Comparison of ENCODE assay signal across 31 mouse cellular contexts in the genomic region with DNA sequence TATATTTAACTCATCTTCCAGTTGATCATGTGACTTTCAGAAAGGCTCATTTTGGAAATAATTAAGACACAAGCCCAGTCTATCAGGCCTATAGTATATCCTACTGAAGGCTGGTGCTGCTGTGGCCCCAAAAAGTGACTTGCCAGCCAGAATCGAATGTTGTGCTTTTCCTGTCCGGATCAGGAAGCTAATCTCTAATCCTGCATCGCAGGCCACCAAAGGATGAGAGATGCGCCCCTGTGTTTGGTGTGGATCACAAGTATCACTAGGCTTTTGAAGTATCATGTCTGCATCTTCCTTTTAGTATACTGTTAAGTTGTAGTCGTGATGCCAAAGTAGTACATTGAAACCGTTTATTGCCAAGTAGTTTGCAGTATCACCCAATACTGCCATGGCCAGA.
"Had no signal": no experiment of that assay in that cellular context is flagged by ENCODE, and none has a peak within 500 bp of the region (broad histone marks: within the 10 kb centered on the region; RNA-seq: fewer than 3 reads in every experiment).

No protein-coding gene starts in this region.

- H3K9me3 ChIP-seq: limb, embryonic 10.5 days; limb, embryonic 12.5 days; limb, embryonic 13.5 days; limb, embryonic 15.5 days; liver, embryonic 12.5 days; liver, embryonic 13.5 days; liver, embryonic 15.5 days; lung, embryonic 15.5 days; midbrain, embryonic 10.5 days; midbrain, embryonic 12.5 days; midbrain, embryonic 13.5 days; midbrain, embryonic 15.5 days had no signal

- ATAC-seq: liver, embryonic 12.5 days; liver, postnatal 0 days; lung, postnatal 0 days; midbrain, embryonic 13.5 days; midbrain, embryonic 15.5 days; midbrain, embryonic 16.5 days had no signal

- H3K36me3 ChIP-seq: limb, embryonic 12.5 days; liver, embryonic 12.5 days; liver, embryonic 13.5 days; liver, embryonic 15.5 days; lung, embryonic 15.5 days had no signal

- H3K4me2 ChIP-seq: limb, embryonic 12.5 days; limb, embryonic 13.5 days; limb, embryonic 15.5 days; liver, embryonic 11.5 days; liver, embryonic 12.5 days; liver, embryonic 13.5 days; liver, embryonic 15.5 days; lung, embryonic 14.5 days; lung, embryonic 15.5 days; midbrain, embryonic 11.5 days; midbrain, embryonic 12.5 days; midbrain, embryonic 13.5 days; midbrain, embryonic 15.5 days had no signal

- DNase-seq: left cerebral cortex, postnatal 4 days; liver; liver, embryonic 13.5 days; liver, postnatal 0 days; lung, adult 18-20 months; lung, adult 2 months; lung, embryonic 14.5 days; lung, postnatal 10 days; lung, postnatal 14 days; lung, postnatal 36 days; lung, postnatal 4 days; midbrain, embryonic 14.5 days had no signal

- H3K4me3 ChIP-seq: limb, embryonic 10.5 days; limb, embryonic 12.5 days; limb, embryonic 13.5 days; limb, embryonic 15.5 days; liver, embryonic 12.5 days; liver, embryonic 13.5 days; liver, embryonic 15.5 days; lung, embryonic 15.5 days; megakaryocyte, embryonic 14.5 days; midbrain, embryonic 10.5 days; midbrain, embryonic 12.5 days; midbrain, embryonic 13.5 days; midbrain, embryonic 15.5 days; myocyte had no signal

- H3K27ac ChIP-seq: limb, embryonic 10.5 days; limb, embryonic 12.5 days; limb, embryonic 13.5 days; limb, embryonic 15.5 days; liver, embryonic 12.5 days; liver, embryonic 13.5 days; liver, embryonic 14.5 days; liver, embryonic 15.5 days; lung, embryonic 15.5 days; macrophage; midbrain, embryonic 10.5 days; midbrain, embryonic 12.5 days; midbrain, embryonic 13.5 days; midbrain, embryonic 15.5 days had no signal

- H3K27me3 ChIP-seq: limb, embryonic 12.5 days; limb, embryonic 13.5 days; limb, embryonic 15.5 days; liver, embryonic 12.5 days; liver, embryonic 13.5 days; liver, embryonic 15.5 days; lung, embryonic 15.5 days; megakaryocyte, embryonic 14.5 days; midbrain, embryonic 12.5 days; midbrain, embryonic 13.5 days; midbrain, embryonic 15.5 days had no signal

- H3K9ac ChIP-seq: limb, embryonic 12.5 days; limb, embryonic 13.5 days; limb, embryonic 15.5 days; liver, embryonic 12.5 days; liver, embryonic 13.5 days; liver, embryonic 14.5 days; liver, embryonic 15.5 days; liver, postnatal 0 days; lung, embryonic 14.5 days; lung, embryonic 15.5 days; midbrain, embryonic 12.5 days; midbrain, embryonic 13.5 days; midbrain, embryonic 15.5 days had no signal

- H3K4me1 ChIP-seq: limb, embryonic 10.5 days; limb, embryonic 12.5 days; limb, embryonic 13.5 days; limb, embryonic 15.5 days; liver, embryonic 12.5 days; liver, embryonic 13.5 days; liver, embryonic 15.5 days; lung, embryonic 15.5 days; megakaryocyte, embryonic 14.5 days; midbrain, embryonic 10.5 days; midbrain, embryonic 12.5 days; midbrain, embryonic 13.5 days; midbrain, embryonic 15.5 days had no signal
